Mouse (Mus musculus) CH12.LX (cell line): Measurements from ENCODE around the gene Gm10203. TPM values are rescaled to one million over a fixed set of nuclear protein-coding genes. Genes with fewer than 3 reads are reported as not detected.

Source experiments
- DNase-seq: peaks from one replicate; pipeline ENCODE4 v3.0.0-alpha.2; 2013; ENCODE audit errors: extremely low read depth
- H3K27ac ChIP-seq: 2 replicates; pipeline ENCODE4 v1.5.1; 2012; ENCODE audit warnings: low read depth, mild to moderate bottlenecking, control low read depth, moderate library complexity; ENCODE audit not compliant: insufficient read depth
- H3K27me3 ChIP-seq: replicated peaks from 2 replicates; pipeline ENCODE3; 2012; ENCODE audit warnings: inconsistent platforms
- H3K36me3 ChIP-seq, 2 experiments: replicated peaks in 1 of 2; 2 replicates each; pipeline versions ENCODE3 to v1.6.1; 2012; ENCODE audit warnings: inconsistent platforms in 1 of 2, low read length in 1 of 2, mild to moderate bottlenecking in 1 of 2, mixed read lengths in 1 of 2, moderate library complexity in 1 of 2; ENCODE audit not compliant: control insufficient read depth in 1 of 2, insufficient read depth in 1 of 2
- H3K4me1 ChIP-seq, 2 experiments: 2 replicates each; pipeline ENCODE4 v1.6.1; 2012; ENCODE audit warnings: inconsistent platforms in 1 of 2, moderate library complexity in 1 of 2; ENCODE audit not compliant: insufficient read depth in 2 of 2, control insufficient read depth in 1 of 2
- H3K4me2 ChIP-seq: 2 replicates; pipeline ENCODE4 v1.6.1; 2012; ENCODE audit warnings: low read depth, mild to moderate bottlenecking, control low read depth; ENCODE audit not compliant: poor library complexity, insufficient read depth, severe bottlenecking
- H3K4me3 ChIP-seq, 3 experiments: fragments of 150-350 bp in 1 of 3; sonication (generic) in 1 of 3; replicated peaks in 1 of 3; 2 replicates each; pipeline versions ENCODE3 to v1.5.1; 2011 to 2012; ENCODE audit warnings: low read depth in 2 of 3, low read length in 2 of 3, mild to moderate bottlenecking in 2 of 3, moderate library complexity in 2 of 3, control low read depth in 1 of 3, improper control_type of control experiment in 1 of 3, inconsistent platforms in 1 of 3, mixed read lengths in 1 of 3; ENCODE audit not compliant: poor library complexity in 1 of 3
- H3K79me2 ChIP-seq: replicated peaks from 2 replicates; pipeline ENCODE4 v1.6.1; 2012; ENCODE audit warnings: mild to moderate bottlenecking, moderate library complexity; ENCODE audit not compliant: control insufficient read depth, poor library complexity, insufficient read depth, severe bottlenecking; ENCODE audit errors: extremely low read depth
- H3K9ac ChIP-seq: 2 replicates; pipeline ENCODE4 v1.6.1; 2012; ENCODE audit warnings: low read depth, mild to moderate bottlenecking, control low read depth, moderate library complexity; ENCODE audit not compliant: insufficient read depth
- H3K9me3 ChIP-seq: replicated peaks from 2 replicates; pipeline ENCODE3; 2012; ENCODE audit warnings: low read length, inconsistent platforms, mixed read lengths
- CHD1 ChIP-seq: IDR thresholded peaks from 2 replicates; pipeline ENCODE4 v1.6.1; 2012; ENCODE audit warnings: low read depth, low read length, improper control_type of control experiment, inconsistent platforms
- CHD2 ChIP-seq: IDR thresholded peaks from 2 replicates; pipeline ENCODE4 v1.6.1; 2011; ENCODE audit warnings: low read length, improper control_type of control experiment
- CTCF ChIP-seq, 2 experiments: IDR thresholded peaks in 1 of 2; conservative IDR thresholded peaks in 1 of 2; 2 replicates each; pipeline ENCODE4 v1.5.1; 2011 to 2012; ENCODE audit warnings: low read depth in 2 of 2, low read length in 2 of 2, improper control_type of control experiment in 1 of 2, inconsistent platforms in 1 of 2, mild to moderate bottlenecking in 1 of 2, moderate library complexity in 1 of 2
- E2F4 ChIP-seq: IDR thresholded peaks from 2 replicates; pipeline ENCODE4 v1.6.1; 2011; ENCODE audit warnings: low read depth, low read length, improper control_type of control experiment; ENCODE audit not compliant: insufficient replicate concordance
- ELF1 ChIP-seq: IDR thresholded peaks from 2 replicates; pipeline ENCODE4 v1.6.1; 2014; ENCODE audit warnings: low read depth, mild to moderate bottlenecking, inconsistent platforms, low read length, improper control_type of control experiment
- EP300 ChIP-seq: IDR thresholded peaks from 2 replicates; pipeline ENCODE4 v1.6.1; 2011; ENCODE audit warnings: low read length, improper control_type of control experiment
- ETS1 ChIP-seq: conservative IDR thresholded peaks from 2 replicates; pipeline ENCODE4 v1.6.1; 2012; ENCODE audit warnings: low read depth, mild to moderate bottlenecking, inconsistent platforms, low read length, improper control_type of control experiment, moderate library complexity
- GABPA ChIP-seq: IDR thresholded peaks from 2 replicates; pipeline ENCODE4 v1.6.1; 2012; ENCODE audit warnings: low read depth, low read length, improper control_type of control experiment, inconsistent platforms; ENCODE audit not compliant: insufficient replicate concordance
- KAT2A ChIP-seq: IDR thresholded peaks from 2 replicates; pipeline ENCODE4 v1.6.1; 2012; ENCODE audit warnings: low read length, improper control_type of control experiment, inconsistent platforms; ENCODE audit not compliant: insufficient replicate concordance
- MAFK ChIP-seq: IDR thresholded peaks from 2 replicates; pipeline ENCODE4 v1.6.1; 2011; ENCODE audit warnings: low read length, improper control_type of control experiment; ENCODE audit not compliant: insufficient replicate concordance
- MAX ChIP-seq: IDR thresholded peaks from 2 replicates; pipeline ENCODE4 v1.6.1; 2011; ENCODE audit warnings: low read length, improper control_type of control experiment
- MXI1 ChIP-seq: IDR thresholded peaks from 2 replicates; pipeline ENCODE4 v1.6.1; 2011; ENCODE audit warnings: mild to moderate bottlenecking, low read depth, low read length, improper control_type of control experiment
- MYC ChIP-seq: IDR thresholded peaks from 2 replicates; pipeline ENCODE4 v1.6.1; 2011; ENCODE audit warnings: low read depth, mild to moderate bottlenecking, improper control_type of control experiment, low read length
- PAX5 ChIP-seq: IDR thresholded peaks from 2 replicates; pipeline ENCODE4 v1.6.1; 2012; ENCODE audit warnings: low read length, inconsistent platforms, mixed read lengths
- RAD21 ChIP-seq: IDR thresholded peaks from 2 replicates; pipeline ENCODE4 v1.6.1; 2011; ENCODE audit warnings: low read depth, mild to moderate bottlenecking, low read length, improper control_type of control experiment, moderate library complexity
- RCOR1 ChIP-seq: conservative IDR thresholded peaks from 2 replicates; pipeline ENCODE4 v1.6.1; 2012; ENCODE audit warnings: low read depth, mild to moderate bottlenecking, inconsistent platforms, low read length, improper control_type of control experiment
- SMC3 ChIP-seq: IDR thresholded peaks from 2 replicates; pipeline ENCODE4 v1.6.1; 2011; ENCODE audit warnings: low read depth, low read length, improper control_type of control experiment
- TCF12 ChIP-seq: IDR thresholded peaks from 2 replicates; pipeline ENCODE4 v1.6.1; 2014; ENCODE audit warnings: low read depth, mild to moderate bottlenecking, inconsistent platforms, low read length, improper control_type of control experiment
- UBTF ChIP-seq: IDR thresholded peaks from 2 replicates; pipeline ENCODE4 v1.6.1; 2012; ENCODE audit warnings: low read depth, mild to moderate bottlenecking, inconsistent platforms, low read length, improper control_type of control experiment, moderate library complexity
- USF1 ChIP-seq: IDR thresholded peaks from 2 replicates; pipeline ENCODE4 v1.6.1; 2014; ENCODE audit warnings: low read depth, mild to moderate bottlenecking, inconsistent platforms, low read length, improper control_type of control experiment
- USF2 ChIP-seq: conservative IDR thresholded peaks from 2 replicates; pipeline ENCODE4 v1.6.1; 2011; ENCODE audit warnings: low read depth, low read length, improper control_type of control experiment
- ZKSCAN1 ChIP-seq: IDR thresholded peaks from 2 replicates; pipeline ENCODE4 v1.6.1; 2012; ENCODE audit warnings: low read depth, inconsistent platforms, low read length, improper control_type of control experiment, borderline replicate concordance
- ZMIZ1 ChIP-seq: IDR thresholded peaks from 2 replicates; pipeline ENCODE4 v1.6.1; 2012; ENCODE audit warnings: low read depth, mild to moderate bottlenecking, inconsistent platforms, low read length, improper control_type of control experiment
- dilution Hi-C: fragments of 300-500 bp; cut with MboI; formaldehyde crosslinking; loops from 2 replicates; pipeline ENCODE4 v1.14.3; 2020; ENCODE audit warnings: low sequenced_read_pairs; ENCODE audit not compliant: extremely low pct_unique_long_range_greater_than_20kb, extremely low pct_ligation_motif_present
- in situ Hi-C: fragments of 300-500 bp; cut with MboI; formaldehyde crosslinking; loops from 3 replicates; pipeline ENCODE4 v1.14.3; 2019; ENCODE audit warnings: low sequenced_read_pairs, low pct_ligation_motif_present, low pct_unique_long_range_greater_than_20kb, mixed read lengths
- polyA plus RNA-seq: library from polyadenylated mRNA; unstranded; fragments of >175 nt; gene quantifications from 2 replicates; pipeline ENCODE4 v1.2.1, GENCODE M21; 2012; ENCODE audit warnings: low read depth; ENCODE audit not compliant: insufficient read length
- total RNA-seq, 2 experiments: library from RNA; depleted of rRNA; stranded (reverse); fragments of 300-350 nt in 1 of 2; fragments of >200 nt in 1 of 2; gene quantifications; 2 replicates each; pipeline ENCODE4 v1.2.3; 2012 to 2014

Gm10203 gene
- total and polyA plus RNA-seq, 3 experiments, result not detected

DNA sequence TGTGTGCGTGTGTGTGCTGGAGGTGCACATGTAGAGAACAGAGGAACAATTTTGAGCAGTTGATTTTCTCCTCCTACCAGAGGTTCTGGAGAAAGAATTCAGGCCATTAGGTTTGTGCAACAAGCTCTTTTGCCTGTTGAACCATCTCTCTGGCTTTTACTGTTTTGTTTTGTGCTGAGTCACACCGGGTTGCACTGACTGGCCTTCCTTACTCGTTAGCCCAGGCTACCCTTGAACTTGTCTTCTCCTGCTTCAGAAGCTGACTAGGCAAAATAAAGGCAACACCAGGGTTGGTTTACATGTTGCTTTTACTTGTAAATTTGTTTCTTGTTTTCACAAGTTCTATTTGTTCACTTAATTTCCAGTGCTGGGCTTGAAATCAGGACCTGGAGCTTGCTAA is 6.9 kb upstream of the Gm10203 start:
- Histone ChIP-seq H3K36me3 (no peaks in the 10 kb centered on the region), H3K9ac (no peak overlapping the region), H3K79me2 (no peaks in the 10 kb centered on the region), H3K4me3 (no peak overlapping the region), H3K27me3 (no peaks in the 10 kb centered on the region), H3K27ac (no peak overlapping the region), H3K4me1 (peaks cover 5 to 11% of the 10 kb centered on the region in 2 experiments; a peak in 3 of 4 replicates), H3K4me2 (no peak overlapping the region), H3K9me3 (no peaks in the 10 kb centered on the region)
- in situ Hi-C loops (loop anchor here (25.0 kb wide), 1 partner anchor 186 kb away; the partner anchor contains the start of gene Sinhcaf), dilution Hi-C loops (no loop called here)
- DNase-seq, result no peak
- TF ChIP-seq UBTF (no peak), KAT2A (no peak), MXI1 (no peak), ZMIZ1 (no peak), CHD1 (no peak), ELF1 (no peak)

DNA sequence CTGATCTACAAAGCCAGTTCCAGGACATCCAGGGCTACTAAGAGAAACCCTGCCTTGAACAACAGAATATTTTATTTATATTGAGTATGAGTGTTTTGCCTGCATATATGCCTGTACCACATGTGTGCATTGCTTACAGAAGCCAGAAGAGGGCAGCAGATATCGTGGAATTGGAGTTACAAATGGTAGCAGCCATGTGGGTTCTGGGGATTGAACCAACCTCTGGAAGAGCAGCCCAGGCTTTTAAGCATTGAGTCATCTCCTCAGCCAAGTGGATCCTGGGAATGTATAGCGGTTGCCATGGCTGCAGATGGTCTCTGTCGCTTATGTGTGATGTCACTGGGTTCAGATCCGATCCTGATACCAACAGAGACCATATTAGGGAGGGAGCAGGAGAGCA is 3.3 kb upstream of the Gm10203 start:
- in situ Hi-C loops (no loop called here), dilution Hi-C loops (no loop called here)
- H3K4me1 ChIP-seq, result peaks cover 0 to 4% of the 10 kb centered on the region in 2 experiments; a peak in 1 of 4 replicates
- H3K27ac ChIP-seq, result no peak overlapping the region
- no peaks in the 10 kb centered on the region for H3K79me2 ChIP-seq
- H3K27me3 ChIP-seq, result no peaks in the 10 kb centered on the region
- H3K9ac ChIP-seq, result no peak overlapping the region
- H3K4me2 ChIP-seq, result no peak overlapping the region
- H3K36me3 ChIP-seq, result no peaks in the 10 kb centered on the region
- DNase-seq, result peak; percentile 76
- H3K4me3 ChIP-seq, result no peak overlapping the region
- no peaks in the 10 kb centered on the region for H3K9me3 ChIP-seq
- TF ChIP-seq ZKSCAN1 (no peak), CTCF (conservative IDR thresholded peaks at IDR 0.05 in 1 of 2, IDR thresholded peaks at IDR 0.05 in 1 of 2; ENCODE audit: low read depth in 2 of 2, low read length in 2 of 2) (peak; percentile 54 to 80), PAX5 (no peak), MXI1 (peak; percentile 27; the same call in 1 of the 2 replicates), GABPA (no peak), MAX (peak; percentile 54; the same call in 1 of the 2 replicates), CHD2 (no peak), CHD1 (no peak), USF2 (no peak), MAFK (no peak), E2F4 (no peak), SMC3 (peak; percentile 75), MYC (peak; percentile 92), TCF12 (no peak), EP300 (no peak), RCOR1 (no peak), ETS1 (no peak), USF1 (no peak), RAD21 (peak; percentile 85)
